Mouse (Mus musculus) monocyte, adult 59 days (primary cell): Measurements from ENCODE around the gene Myt1. TPM values are rescaled to one million over a fixed set of nuclear protein-coding genes. Genes with fewer than 3 reads are reported as not detected.

ENCODE experiments used
- total RNA-seq, 2 experiments: library from RNA; stranded (reverse); gene quantifications; one replicate each; pipeline ENCODE4 v1.2.4; 2023

Gene Myt1
- not detected for total RNA-seq

GRCm38 (mm10) chr2:181763006-181763830 lies at the start of gene Myt1:
Myt1 (plus strand) TSS chr2:181763332.

GRCm38 (mm10) chr2:181714903-181715326 lies 48.2 kb upstream of the Myt1 start, which contains the start of gene Oprl1:
Oprl1 (plus strand) TSS chr2:181715016.

GRCm38 (mm10) chr2:181837372-181838292 lies 74.5 kb downstream of the Myt1 start, which contains the start of gene Pcmtd2:
Pcmtd2 (plus strand) TSS chr2:181837854.

GRCm38 (mm10) chr2:181863791-181864535 lies 100.8 kb downstream of the Myt1 start, which contains the start of gene Polr3k:
Polr3k (plus strand) TSS chr2:181864337.

Other genes with a start within 250 kb of the Myt1 start
- 10 to 100 TPM; 93.9 to 98.2 TPM for gene Dnajc5, start 242.8 kb upstream of the Myt1 start, total RNA-seq
- 100 to 1,000 TPM; 126 to 127 TPM for gene Uckl1, start 178.4 kb upstream of the Myt1 start, total RNA-seq
- 10 to 100 TPM; 37.5 to 42.1 TPM for gene Prpf6, start 171.5 kb upstream of the Myt1 start, total RNA-seq
- gene Zfp512b, start 170.5 kb upstream of the Myt1 start, total RNA-seq, result 10 to 100 TPM; 15.1 to 18.4 TPM
- gene Samd10, start 164.1 kb upstream of the Myt1 start, total RNA-seq, result 1 to 10 TPM; 2.2 to 3.5 TPM
- not detected for gene Gm29797, start 106.3 kb upstream of the Myt1 start, total RNA-seq
- gene Sox18, start 91.7 kb upstream of the Myt1 start, total RNA-seq, result not detected
- 10 to 100 TPM in 1 of 2 experiments, 1 to 10 TPM in 1; 8.8 to 11.2 TPM for gene Tcea2, start 83.0 kb upstream of the Myt1 start, total RNA-seq
- gene Rgs19, start 69.4 kb upstream of the Myt1 start, total RNA-seq, result 100 to 1,000 TPM; 177 to 199 TPM
- not detected for gene Lkaaear1, start 64.9 kb upstream of the Myt1 start, total RNA-seq
- gene Oprl1, start 48.3 kb upstream of the Myt1 start, total RNA-seq, result 1 to 10 TPM in 1 of 2 experiments, not detected in 1; 1.3 TPM
- gene Pcmtd2, start 74.5 kb downstream of the Myt1 start, total RNA-seq, result 10 to 100 TPM; 28.6 to 34.6 TPM
- 1 to 10 TPM; 7.0 to 9.9 TPM for gene Polr3k, start 101.0 kb downstream of the Myt1 start, total RNA-seq
- not detected for gene Gm14496, start 227.8 kb downstream of the Myt1 start, total RNA-seq